Mouse (Mus musculus) urinary bladder, postnatal 36 days (tissue): ENCODE measurements around the gene Slc12a9.

Experiments used
- DNase-seq, 2 experiments: peaks; one replicate each; pipeline ENCODE4 v3.0.0; 2022; ENCODE audit warnings: low spot score in 2 of 2, mixed read lengths in 1 of 2

The Slc12a9 gene

GRCm38 (mm10) chr5:137346983-137347382 is 13.6 kb upstream of the Slc12a9 start:
- DNase-seq, result no peak

GRCm38 (mm10) chr5:137346388-137346787 is 13.0 kb upstream of the Slc12a9 start:
- DNase-seq, result no peak

DNA sequence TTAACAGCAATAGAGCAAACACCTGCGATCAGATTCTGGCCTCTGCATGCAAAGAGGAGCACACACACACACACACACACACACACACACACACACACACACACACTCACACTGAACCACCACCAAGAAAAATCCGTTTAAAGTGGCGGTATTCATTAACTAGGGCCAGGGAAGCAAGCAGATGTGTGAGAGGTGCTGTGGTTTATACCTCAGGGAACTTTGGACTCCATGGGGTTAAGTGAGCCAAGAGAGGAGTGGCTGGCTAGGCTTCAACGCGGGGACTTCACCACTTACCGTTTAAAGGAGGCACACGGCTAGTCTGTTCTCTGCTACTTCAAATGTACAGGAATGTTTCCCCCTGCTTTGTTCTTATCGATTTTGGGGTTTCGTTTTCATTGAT is 12.4 kb upstream of the Slc12a9 start:
- DNase-seq, result no peak

- no peak for DNase-seq
Measured at GRCm38 (mm10) chr5:137343869-137344268, 10.5 kb upstream of the Slc12a9 start.

DNA sequence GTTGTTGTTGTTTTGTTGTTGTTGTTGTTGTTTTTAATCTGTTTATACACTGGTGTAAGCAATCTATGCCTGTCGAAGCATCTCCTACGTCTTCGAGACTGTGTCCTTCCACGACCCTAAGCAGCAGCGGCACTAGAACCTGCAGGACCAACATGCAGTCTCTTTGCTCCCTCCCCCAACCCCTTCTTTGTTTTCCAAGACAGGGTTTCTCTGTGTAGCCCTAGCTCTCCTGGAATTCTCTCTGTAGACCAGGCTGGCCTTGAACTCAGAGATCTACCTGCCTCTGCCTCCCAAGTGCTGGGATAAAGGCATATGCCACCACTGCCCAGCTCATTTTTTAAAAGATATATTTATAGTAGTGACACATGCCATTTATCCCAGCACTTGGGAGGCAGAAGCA is 10.0 kb upstream of the Slc12a9 start:
- no peak for DNase-seq

DNA sequence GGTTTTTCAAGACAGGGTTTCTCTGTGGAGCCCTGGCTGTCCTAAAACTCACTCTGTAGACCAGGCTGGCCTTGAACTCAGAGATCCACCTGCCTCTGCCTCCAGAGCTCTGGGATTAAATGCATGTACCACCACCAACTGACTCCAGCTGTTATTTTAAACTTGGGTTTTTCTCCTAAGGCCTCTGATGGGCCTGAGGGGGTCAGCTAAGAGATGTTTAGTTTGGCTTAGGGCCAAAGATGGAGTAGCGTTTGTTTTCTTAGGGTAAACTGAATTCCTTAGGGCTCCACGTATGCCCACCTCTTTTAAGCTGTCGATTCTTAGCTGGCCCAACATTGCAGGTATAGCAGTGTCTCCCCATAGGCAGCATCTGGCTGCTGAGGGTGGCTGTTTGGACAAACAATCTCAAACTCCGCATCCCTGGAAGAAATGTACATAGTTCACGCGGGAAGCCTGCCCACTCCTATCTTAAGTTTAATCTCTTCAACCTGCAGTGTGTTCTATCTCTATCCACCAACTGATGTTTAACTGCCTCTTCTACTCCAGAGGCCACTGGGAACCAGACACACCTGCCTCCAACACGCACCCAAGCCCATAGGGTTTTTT is 9.1 kb upstream of the Slc12a9 start:
- no peak for DNase-seq

DNA sequence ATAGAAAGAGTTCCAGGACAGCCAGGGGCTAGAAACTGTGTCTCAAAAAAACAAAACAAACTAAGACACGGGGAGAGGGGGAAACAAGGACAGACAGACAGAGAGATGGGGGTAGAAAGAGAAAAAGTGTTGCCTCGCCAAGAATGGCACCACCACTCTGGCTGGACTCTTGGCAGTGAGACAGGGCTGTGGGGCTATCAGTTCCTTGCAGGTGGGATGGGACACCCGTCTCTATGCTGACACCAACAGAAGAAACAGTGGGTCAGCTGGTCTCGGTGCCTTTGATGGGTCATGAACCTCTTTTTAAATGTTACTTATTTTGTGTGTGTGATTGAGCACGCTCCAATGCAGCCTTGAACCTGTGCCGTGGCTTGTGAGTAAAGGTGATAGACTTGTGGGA is 6.8 kb upstream of the Slc12a9 start:
- no peak for DNase-seq

- peak in 1 of 2 experiments; percentile 45 for DNase-seq
Measured at GRCm38 (mm10) chr5:137339290-137339979, 6.0 kb upstream of the Slc12a9 start.

- no peak for DNase-seq
Measured at GRCm38 (mm10) chr5:137338663-137339289, 5.4 kb upstream of the Slc12a9 start.

GRCm38 (mm10) chr5:137338256-137338655 is 4.9 kb upstream of the Slc12a9 start:
- peak; percentile 83 to 94 for DNase-seq

- DNase-seq, result no peak
Measured at GRCm38 (mm10) chr5:137337190-137337589, 3.8 kb upstream of the Slc12a9 start.

- no peak for DNase-seq
Measured at GRCm38 (mm10) chr5:137335066-137335465, 1.7 kb upstream of the Slc12a9 start.

DNA sequence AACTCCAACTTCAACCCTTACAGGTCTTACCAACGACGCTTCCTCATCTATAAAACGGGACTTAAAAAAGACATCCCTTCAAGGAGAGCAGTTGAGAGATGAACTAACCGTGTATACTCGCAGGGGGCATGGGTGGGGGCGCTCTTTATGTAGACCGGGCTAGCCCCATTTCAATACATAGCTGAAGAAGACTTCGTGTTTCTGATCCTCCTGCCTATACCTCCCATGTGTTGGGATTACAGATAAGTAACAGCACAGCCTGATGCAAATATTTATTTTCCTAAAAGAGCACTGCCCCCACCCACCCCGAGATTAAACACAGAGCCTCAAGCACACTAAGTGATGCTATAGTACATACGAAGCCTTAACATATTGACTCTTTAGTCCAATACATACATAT is 920 bp upstream of the Slc12a9 start:
- no peak for DNase-seq

GRCm38 (mm10) chr5:137332857-137333511 is 413 bp downstream of the Slc12a9 start:
- DNase-seq, result no peak

GRCm38 (mm10) chr5:137330910-137331309 is 2.5 kb downstream of the Slc12a9 start:
- DNase-seq, result no peak

DNA sequence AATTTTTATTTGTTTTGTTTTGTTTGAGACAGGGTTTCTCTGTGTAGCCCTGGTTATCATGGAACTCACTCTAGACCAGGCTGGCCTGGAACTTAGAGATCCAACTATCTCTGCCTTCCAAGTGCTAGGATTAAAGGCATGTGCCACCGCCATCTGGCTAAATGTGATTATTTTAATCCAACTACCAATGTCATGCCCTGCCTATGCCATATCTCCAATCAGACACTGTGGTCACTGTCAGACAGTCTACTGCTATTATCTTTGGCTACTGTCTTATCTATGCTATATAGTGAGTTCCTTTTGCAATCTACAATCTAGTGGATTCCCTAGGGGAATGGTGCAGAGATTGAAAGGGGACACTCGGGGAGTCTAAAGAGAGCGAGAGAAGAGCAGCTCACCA is 12.4 kb downstream of the Slc12a9 start:
- DNase-seq, result no peak

DNA sequence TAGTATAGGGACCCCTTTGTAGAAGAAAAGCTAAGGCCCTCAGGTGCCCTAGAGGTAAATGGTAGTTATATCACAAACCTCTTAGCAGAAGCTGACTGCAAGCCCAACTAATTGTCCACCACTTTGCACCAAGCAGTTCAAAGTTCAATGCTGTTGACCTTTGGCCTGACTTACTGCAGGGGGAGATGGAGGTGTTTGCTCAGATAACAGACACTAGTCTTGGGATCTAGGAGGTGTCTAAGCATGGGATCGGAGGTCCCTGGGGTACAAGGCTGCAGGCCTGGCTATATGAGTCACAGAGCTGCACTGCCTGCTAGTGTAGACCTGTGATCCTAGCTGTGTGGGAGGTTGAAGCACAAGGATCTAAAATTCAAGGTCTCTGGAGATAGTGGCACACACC is 14.8 kb downstream of the Slc12a9 start:
- DNase-seq, result no peak

DNA sequence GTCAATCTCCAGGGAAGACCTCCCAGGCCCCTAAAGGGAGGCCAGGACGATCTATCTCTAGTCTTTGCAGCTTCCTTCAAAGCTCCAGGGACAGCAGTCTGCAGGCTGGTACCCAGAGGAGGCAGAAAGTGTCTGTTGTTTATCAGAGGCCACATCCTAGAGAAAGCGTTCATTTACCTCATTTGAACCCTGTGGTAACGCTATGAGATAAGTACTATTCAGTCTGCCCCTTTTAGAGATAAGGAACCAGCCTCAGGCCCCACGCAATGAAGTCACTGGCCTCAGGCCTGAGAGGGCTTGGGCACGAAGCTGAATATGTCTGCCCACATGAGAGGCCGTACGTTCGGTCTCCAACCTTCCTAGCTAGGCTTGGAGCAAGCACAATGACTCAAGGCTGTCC is 16.0 kb downstream of the Slc12a9 start:
- no peak for DNase-seq

DNA sequence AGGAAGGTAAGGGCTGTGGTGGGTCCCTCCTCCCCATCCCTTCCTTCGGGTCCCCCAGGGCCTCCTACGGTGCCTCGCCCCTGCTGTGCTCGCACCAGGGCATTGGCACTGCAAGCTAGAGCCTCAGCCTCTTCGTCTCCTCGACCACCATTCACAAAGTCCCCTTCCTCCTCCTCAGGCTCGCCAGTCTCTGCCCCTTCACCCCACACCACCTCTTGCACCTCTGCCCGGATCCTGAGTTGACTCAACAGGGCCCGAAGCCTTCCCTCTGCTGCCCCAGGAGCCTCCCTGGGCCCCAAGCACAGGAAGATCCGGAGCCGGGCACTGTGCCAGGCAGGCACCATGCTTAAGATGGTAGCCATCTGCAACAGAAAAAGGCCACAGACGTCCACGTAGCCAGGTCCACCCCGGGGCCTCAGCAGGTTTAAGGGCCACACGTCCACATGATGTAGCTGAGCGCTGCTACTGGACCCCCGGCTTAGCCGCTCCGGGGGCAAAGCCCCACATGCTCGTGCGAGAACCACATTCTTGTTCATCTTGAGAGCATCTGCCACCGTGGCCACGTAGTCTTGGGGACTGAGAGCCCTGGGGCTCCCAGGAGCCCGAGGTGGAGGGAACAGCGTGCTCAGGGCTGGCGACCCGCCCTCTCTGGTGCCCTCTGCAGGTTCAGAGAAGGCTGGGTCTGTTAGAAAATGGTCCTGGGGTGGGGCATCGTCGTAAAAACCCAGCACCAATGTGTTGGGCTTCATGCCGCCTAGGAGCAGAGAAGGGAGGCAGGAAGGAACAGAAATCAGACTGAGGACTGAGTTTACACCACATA is 18.1 kb downstream of the Slc12a9 start:
- DNase-seq, result peak in 1 of 2 experiments; percentile 38

- peak; percentile 85 to 90 for DNase-seq
Measured at GRCm38 (mm10) chr5:137314193-137315083, 19.0 kb downstream of the Slc12a9 start, which contains the start of gene Trip6. Gene Trip6 (minus strand): TSS chr5:137314404.
